Mouse (Mus musculus) liver, postnatal 0 days (tissue): ENCODE measurements around the gene Smc5. TPM values are rescaled to one million over a fixed set of nuclear protein-coding genes. Genes with fewer than 3 reads are reported as not detected.
A peak's percentile ranks its signal among the peaks of the same experiment; 100 is the strongest.

ENCODE experiments used
- ATAC-seq: fragments of 200-750 bp; cut with Nextera tagmentation; 2 replicates; pipeline ENCODE4 v1.8.0; 2017; ENCODE audit warnings: mild to moderate bottlenecking, moderate library complexity
- DNase-seq: peaks from one replicate; pipeline ENCODE4 v3.0.0-alpha.2; 2016
- H3K27ac ChIP-seq: fragments of 300-500 bp; sonication (generic); 2 replicates; pipeline ENCODE4 v1.5.1; 2014; ENCODE audit warnings: antibody characterized with exemption, moderate library complexity, mild to moderate bottlenecking, low read depth
- H3K27me3 ChIP-seq: fragments of 300-500 bp; sonication (generic); 2 replicates; pipeline ENCODE4 v1.6.1; 2014; ENCODE audit warnings: low read length, control low read depth, mixed read lengths; ENCODE audit not compliant: insufficient read depth
- H3K36me3 ChIP-seq: fragments of 300-500 bp; sonication (generic); replicated peaks from 2 replicates; pipeline ENCODE4 v1.6.1; 2014; ENCODE audit warnings: mild to moderate bottlenecking, control low read depth, low read length, moderate library complexity, mixed read lengths; ENCODE audit not compliant: insufficient read depth
- H3K4me1 ChIP-seq: fragments of 300-500 bp; sonication (generic); 2 replicates; pipeline ENCODE4 v1.6.1; 2014; ENCODE audit warnings: antibody characterized with exemption, mild to moderate bottlenecking, control low read depth; ENCODE audit not compliant: insufficient read depth
- H3K4me2 ChIP-seq: fragments of 300-500 bp; sonication (generic); 2 replicates; pipeline ENCODE4 v1.6.1; 2014; ENCODE audit warnings: low read depth, mild to moderate bottlenecking, low read length, moderate library complexity, mixed read lengths
- H3K4me3 ChIP-seq: fragments of 300-500 bp; sonication (generic); 2 replicates; pipeline ENCODE4 v1.5.1; 2014; ENCODE audit warnings: low read depth, low read length
- H3K9ac ChIP-seq: fragments of 300-500 bp; sonication (generic); replicated peaks from 2 replicates; pipeline ENCODE4 v1.6.1; 2014; ENCODE audit warnings: mild to moderate bottlenecking, moderate library complexity
- H3K9me3 ChIP-seq: fragments of 300-500 bp; sonication (generic); 2 replicates; pipeline ENCODE4 v1.6.1; 2016; ENCODE audit warnings: mild to moderate bottlenecking, control low read depth, low read length, mixed read lengths
- CTCF ChIP-seq: sonication (generic); IDR thresholded peaks from 2 replicates; pipeline ENCODE4 v1.5.1; 2016; ENCODE audit warnings: antibody characterized with exemption, low read depth
- EP300 ChIP-seq: IDR thresholded peaks from 2 replicates; pipeline ENCODE4 v1.6.1; 2016; ENCODE audit warnings: antibody characterized with exemption, low read depth, mild to moderate bottlenecking
- WGBS: fragments of 180-500 bp; shearing (Covaris S2); extraction: QIAGEN DNeasy Blood & Tissue Kit; methylation state at CpG from one replicate; pipeline ENCODE4 v1.1.7; 2014; ENCODE audit not compliant: insufficient replicate concordance; 5-methylcytosine and 5-hydroxymethylcytosine counted together
- polyA plus RNA-seq: library from polyadenylated mRNA; unstranded; fragments of >200 nt; fragmentation: Nextera tagmentation; extraction: Ambion mirVana; gene quantifications from 2 replicates; pipeline ENCODE4 v1.2.1, GENCODE M21; 2015

Smc5 gene
- polyA plus RNA-seq, 1 experiment from 2014 or later, result 6.8 TPM

DNA sequence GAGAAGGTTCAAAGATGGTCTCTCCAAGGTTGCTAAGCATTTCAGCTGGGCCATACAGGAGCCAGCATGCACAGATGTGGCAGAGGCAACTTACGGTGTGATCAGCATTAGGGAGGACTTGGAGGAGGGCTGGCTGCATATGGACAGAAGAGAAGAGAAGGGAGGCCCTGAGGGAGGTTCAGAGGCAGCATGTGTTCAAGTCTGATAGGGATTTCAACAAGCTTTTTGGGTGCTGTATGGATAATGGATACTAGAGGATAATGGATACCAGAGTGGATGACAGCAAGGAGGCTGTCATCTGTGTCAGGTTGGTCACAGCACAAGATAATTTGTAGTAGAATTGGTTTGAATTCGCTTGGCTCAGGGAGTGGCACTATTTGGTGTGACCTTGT is 104.0 kb downstream of the Smc5 start:
- DNase-seq (no peak), ATAC-seq (peak; percentile 48)
- no peak overlapping the region for H3K4me3 ChIP-seq
- no peaks in the 10 kb centered on the region for H3K9me3 ChIP-seq
- H3K9ac ChIP-seq, result no peak overlapping the region
- H3K36me3 ChIP-seq, result peaks cover 10% of the 10 kb centered on the region; the same call in 1 of the 2 replicates
- no peaks in the 10 kb centered on the region for H3K27me3 ChIP-seq
- H3K4me2 ChIP-seq, result no peak overlapping the region
- TF ChIP-seq CTCF (no peak), EP300 (no peak)
- H3K4me1 ChIP-seq, result no peaks in the 10 kb centered on the region
- H3K27ac ChIP-seq, result no peak overlapping the region
- 77% methylated on average over 2 of the region's 2 CpGs for WGBS

GRCm38 (mm10) chr19:23168899-23169658 is 104.6 kb downstream of the Smc5 start:
- DNase-seq (no peak), ATAC-seq (no peak)
- Histone ChIP-seq H3K36me3 (peaks cover 10% of the 10 kb centered on the region; the same call in 1 of the 2 replicates), H3K9me3 (no peaks in the 10 kb centered on the region), H3K4me3 (no peak overlapping the region), H3K4me2 (no peak overlapping the region), H3K27me3 (no peaks in the 10 kb centered on the region), H3K9ac (no peak overlapping the region), H3K27ac (no peak overlapping the region), H3K4me1 (no peaks in the 10 kb centered on the region)
- no peak for TF ChIP-seq CTCF
- no peak for TF ChIP-seq EP300
- 72% methylated on average over 5 of the region's 5 CpGs for WGBS

DNA sequence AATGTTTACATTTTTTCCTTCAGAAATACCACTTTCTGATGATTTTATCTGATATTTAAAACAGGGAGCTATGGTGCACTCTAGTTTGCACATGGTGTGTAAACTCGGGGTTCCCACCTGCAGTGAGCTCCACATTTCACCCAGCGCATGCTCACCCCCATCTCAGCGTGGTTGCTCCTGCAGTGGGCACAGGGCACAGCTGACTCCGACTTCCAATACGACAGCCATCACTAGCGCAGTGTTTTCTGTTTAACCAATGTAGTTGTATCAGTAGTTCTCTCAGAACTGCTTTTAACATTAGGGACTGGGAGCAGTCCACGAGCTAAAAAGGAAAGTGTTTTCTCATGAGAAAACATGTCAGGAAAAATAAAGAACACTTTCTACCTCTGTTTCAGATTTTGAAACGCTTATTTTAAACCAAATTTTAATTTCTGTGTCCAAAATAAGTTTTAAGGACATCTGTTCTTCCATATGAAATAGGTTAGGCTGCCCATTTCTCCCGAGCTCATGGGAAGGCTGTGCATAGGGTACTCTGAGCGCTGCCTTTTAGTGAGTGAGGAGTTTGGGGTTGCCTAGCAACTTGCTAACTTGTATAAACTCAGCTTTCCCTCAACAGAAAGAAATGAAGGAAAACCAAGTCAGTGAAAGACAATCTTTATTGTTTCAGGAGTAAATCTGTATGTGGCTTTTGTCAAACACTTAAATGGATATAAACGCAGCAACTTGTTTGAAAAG is 107.0 kb downstream of the Smc5 start:
- no peak overlapping the region for H3K4me3 ChIP-seq
- peaks cover 3% of the 10 kb centered on the region; the same call in 1 of the 2 replicates for H3K4me1 ChIP-seq
- no peaks in the 10 kb centered on the region for H3K9me3 ChIP-seq
- no peak overlapping the region for H3K4me2 ChIP-seq
- 78% methylated on average over 11 of the region's 11 CpGs for WGBS
- no peaks in the 10 kb centered on the region for H3K27me3 ChIP-seq
- no peak overlapping the region for H3K27ac ChIP-seq
- DNase-seq, result no peak
- peaks cover 10% of the 10 kb centered on the region; the same call in 1 of the 2 replicates for H3K36me3 ChIP-seq
- H3K9ac ChIP-seq, result no peak overlapping the region
- ATAC-seq, result peak; percentile 30; the same call in 1 of the 2 replicates
- TF ChIP-seq CTCF (no peak), EP300 (no peak)

DNA sequence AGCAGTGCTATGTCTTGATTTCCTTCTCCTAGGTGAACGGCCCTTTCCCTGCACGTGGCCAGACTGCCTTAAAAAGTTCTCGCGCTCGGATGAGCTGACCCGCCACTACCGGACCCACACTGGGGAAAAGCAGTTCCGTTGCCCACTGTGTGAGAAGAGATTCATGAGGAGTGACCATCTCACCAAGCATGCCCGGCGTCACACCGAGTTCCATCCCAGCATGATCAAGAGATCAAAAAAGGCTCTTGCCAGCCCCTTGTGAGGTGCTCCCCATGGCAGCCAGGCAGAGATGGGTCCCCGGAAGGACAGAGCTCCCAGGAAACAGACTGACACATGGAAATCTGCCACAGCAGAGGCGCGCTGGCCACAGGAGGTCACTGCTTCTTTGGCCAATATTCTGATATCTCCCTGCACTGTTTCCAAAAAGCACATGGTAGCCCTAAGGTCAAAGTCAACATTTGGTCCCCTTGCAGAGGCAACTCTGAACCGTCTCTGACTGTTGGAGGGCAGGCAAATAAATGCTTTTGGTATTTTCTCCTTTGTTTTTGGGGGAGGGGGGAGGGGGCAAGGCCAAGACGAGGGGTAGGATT is 109.0 kb downstream of the Smc5 start:
- 85% methylated on average over 16 of the region's 16 CpGs for WGBS
- DNase-seq (no peak), ATAC-seq (no peak)
- H3K4me1 ChIP-seq, result peaks cover 3% of the 10 kb centered on the region; the same call in 1 of the 2 replicates
- H3K9me3 ChIP-seq, result no peaks in the 10 kb centered on the region
- no peak overlapping the region for H3K4me2 ChIP-seq
- no peak overlapping the region for H3K4me3 ChIP-seq
- TF ChIP-seq EP300 (no peak), CTCF (no peak)
- no peak overlapping the region for H3K9ac ChIP-seq
- H3K27ac ChIP-seq, result no peak overlapping the region
- no peaks in the 10 kb centered on the region for H3K27me3 ChIP-seq
- peaks cover 10% of the 10 kb centered on the region; the same call in 1 of the 2 replicates for H3K36me3 ChIP-seq

DNA sequence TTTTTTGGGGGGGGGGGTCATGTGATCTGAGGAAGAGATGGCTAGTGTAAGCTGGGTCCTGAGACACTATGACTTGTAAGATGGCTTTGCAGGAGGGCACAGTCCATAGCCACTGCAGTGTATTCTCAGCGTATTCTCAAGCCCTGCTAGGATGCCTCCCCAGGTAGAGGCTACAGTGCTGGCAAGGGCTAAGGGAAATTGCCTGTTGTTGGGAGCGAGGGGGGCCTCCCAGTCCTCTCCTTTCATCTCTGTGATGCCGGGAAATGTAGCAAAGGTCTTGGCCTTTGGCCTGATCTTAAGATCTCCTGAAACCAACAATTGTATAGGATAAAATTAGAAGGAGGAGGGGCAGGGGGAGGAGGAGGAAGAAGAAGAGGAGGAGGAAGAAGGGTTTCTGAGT is 110.3 kb downstream of the Smc5 start:
- no peaks in the 10 kb centered on the region for H3K27me3 ChIP-seq
- DNase-seq, result no peak
- H3K4me1 ChIP-seq, result peaks cover 6% of the 10 kb centered on the region; the same call in 1 of the 2 replicates
- no peak overlapping the region for H3K4me2 ChIP-seq
- TF ChIP-seq CTCF, result no peak
- no peak for TF ChIP-seq EP300
- H3K36me3 ChIP-seq, result peaks cover 10% of the 10 kb centered on the region; the same call in 1 of the 2 replicates
- no peak overlapping the region for H3K27ac ChIP-seq
- WGBS, result 71% methylated on average over 3 of the region's 3 CpGs
- no peaks in the 10 kb centered on the region for H3K9me3 ChIP-seq
- no peak overlapping the region for H3K9ac ChIP-seq
- ATAC-seq, result no peak
- no peak overlapping the region for H3K4me3 ChIP-seq

DNA sequence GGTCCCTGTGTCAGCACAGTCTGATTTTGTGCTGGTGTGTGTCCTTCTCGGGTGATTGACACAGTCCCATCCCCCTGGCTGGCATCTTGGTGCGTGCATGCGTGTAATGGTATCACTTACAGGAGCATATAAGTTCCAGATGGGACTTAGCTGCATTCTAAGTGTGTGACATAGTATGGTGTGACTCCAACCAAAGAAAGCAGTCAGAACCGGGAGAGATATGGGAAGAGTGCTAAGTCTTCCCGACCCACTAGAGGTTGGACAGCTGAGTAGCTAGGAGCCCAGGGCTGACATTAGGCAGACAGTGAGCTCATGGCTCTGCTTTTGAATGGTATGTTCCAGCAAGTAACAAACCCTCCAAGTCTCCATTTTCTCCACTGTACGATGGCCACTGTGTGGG is 110.8 kb downstream of the Smc5 start:
- TF ChIP-seq EP300 (no peak), CTCF (no peak)
- no peak overlapping the region for H3K4me3 ChIP-seq
- DNase-seq (no peak), ATAC-seq (no peak)
- no peak overlapping the region for H3K4me2 ChIP-seq
- no peak overlapping the region for H3K27ac ChIP-seq
- H3K36me3 ChIP-seq, result peaks cover 10% of the 10 kb centered on the region; the same call in 1 of the 2 replicates
- whole genome bisulfite sequencing, result 67% methylated on average over 6 of the region's 6 CpGs
- H3K4me1 ChIP-seq, result peaks cover 6% of the 10 kb centered on the region; the same call in 1 of the 2 replicates
- no peaks in the 10 kb centered on the region for H3K9me3 ChIP-seq
- H3K9ac ChIP-seq, result no peak overlapping the region
- H3K27me3 ChIP-seq, result no peaks in the 10 kb centered on the region
